Mouse (Mus musculus) fat pad, adult 2 months (tissue): ENCODE data around the gene Tanc1.
"Not testable (repeated sequence)": the region's sequence is repeated elsewhere in the genome, so short reads cannot be mapped to it uniquely, and the experiment has no call there.

Source experiments
- DNase-seq: peaks from one replicate; pipeline ENCODE4 v3.0.0-alpha.2; 2011; ENCODE audit warnings: low read depth, low spot score; ENCODE audit errors: extremely low read depth

Tanc1 gene

GRCm38 (mm10) chr2:59824289-59824688, 212.4 kb downstream of the Tanc1 start:
- DNase-seq, result no peak

GRCm38 (mm10) chr2:59825380-59825779, 213.5 kb downstream of the Tanc1 start:
- DNase-seq, result no peak

DNA sequence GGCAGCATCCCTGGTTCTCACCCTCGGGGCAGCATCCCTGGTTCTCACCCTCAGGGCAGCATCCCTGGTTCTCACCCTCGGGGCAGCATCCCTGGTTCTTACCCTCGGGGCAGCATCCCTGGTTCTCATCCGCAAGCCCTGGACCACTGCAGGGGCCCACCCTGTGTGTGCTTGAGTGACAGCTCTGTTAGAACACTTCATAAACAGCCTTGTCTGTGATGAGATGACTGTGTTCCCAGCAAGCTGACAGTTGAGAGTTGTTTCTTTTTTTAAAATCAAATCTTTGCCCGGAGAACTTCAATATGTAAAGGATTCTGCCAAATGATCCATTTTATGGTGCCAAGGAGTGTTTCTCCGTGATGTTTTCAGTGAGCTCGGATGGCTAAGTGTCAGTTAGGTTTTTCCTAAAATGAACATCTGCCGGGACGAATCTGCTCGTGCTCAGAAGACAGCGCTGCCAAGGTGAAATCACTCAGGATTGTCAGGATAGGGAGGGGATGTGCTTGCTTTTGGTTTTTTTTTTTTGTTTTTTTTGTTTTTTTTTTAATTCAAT, 216.3 kb downstream of the Tanc1 start:
- DNase-seq, result no peak

DNA sequence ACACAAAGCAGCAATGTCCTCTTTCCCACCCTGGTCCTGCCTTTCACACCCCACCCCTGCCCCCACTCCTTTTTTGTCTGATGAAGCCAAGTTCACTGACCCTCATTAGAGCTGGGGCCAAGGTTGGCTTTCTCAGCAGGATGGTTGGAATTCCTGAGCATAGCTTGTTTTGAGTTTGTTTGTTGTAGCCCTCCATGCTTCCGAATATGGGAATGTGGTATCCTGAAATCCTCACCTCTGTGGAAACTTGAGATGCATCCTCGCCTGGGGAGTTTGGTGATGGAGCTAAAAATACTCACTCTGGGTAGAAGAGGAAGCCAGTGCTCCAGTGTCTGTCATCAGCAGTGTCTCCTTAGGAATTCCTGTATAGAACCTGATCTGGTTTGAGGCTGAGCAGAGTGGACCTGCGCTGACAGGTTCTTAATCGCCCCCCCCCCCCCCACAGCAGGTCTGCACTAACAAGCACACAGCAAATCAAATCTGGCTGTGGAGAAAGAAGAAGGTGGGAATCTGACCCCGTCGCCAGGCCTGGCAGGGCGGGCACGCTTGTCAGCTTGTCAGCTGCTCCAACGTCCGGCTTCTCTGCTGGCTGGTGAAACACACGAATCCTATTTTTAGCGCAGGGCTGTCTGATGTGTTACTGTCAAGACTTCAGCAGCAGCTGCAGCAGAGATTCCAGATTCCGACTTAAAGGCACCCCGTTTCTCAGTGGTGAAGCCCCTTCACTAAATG, 217.1 kb downstream of the Tanc1 start:
- DNase-seq, result no peak

DNA sequence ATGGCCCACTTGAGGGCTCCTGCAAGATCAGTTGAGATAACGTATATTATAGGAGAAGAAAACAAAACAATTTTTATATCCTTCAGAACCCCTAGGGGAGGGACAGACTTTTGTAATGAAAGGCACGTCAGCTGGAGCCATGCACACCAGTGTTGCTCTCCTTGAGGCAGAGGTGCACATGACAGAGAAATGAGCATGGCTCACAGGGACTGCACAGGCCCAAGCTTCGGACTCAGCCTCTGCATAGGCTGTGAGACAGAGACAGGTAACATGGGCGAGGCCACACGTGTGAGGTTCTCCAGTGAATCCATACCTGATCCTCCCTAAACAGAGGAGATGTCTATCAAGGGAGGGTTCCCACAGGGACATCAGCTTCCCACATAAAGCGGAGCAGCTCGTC, 217.9 kb downstream of the Tanc1 start:
- no peak for DNase-seq

- DNase-seq, result no peak
Observed at GRCm38 (mm10) chr2:59830151-59830550, 218.3 kb downstream of the Tanc1 start.

GRCm38 (mm10) chr2:59830940-59831339, 219.1 kb downstream of the Tanc1 start:
- DNase-seq, result no peak

GRCm38 (mm10) chr2:59831831-59832230, 220.0 kb downstream of the Tanc1 start:
- DNase-seq, result no peak

DNA sequence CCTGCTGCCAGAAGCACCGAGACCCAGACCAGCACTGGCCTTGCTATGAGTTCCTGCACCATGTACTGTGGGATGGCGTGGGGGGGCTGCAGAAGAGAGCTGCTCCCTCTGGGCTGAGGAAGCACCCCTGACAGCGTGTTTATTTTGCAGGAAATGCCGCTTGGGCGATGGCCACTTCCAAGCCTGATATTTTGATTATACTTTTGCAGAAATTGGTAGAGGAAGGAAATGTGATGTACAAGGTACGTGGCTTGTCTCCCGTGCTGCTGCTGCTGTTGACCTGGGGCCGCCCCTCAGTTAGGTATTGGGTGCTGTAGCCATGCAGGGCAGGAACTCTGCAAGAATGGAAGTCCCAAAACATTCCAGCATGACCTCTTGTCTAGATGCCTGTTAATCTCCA, 227.0 kb downstream of the Tanc1 start:
- no peak for DNase-seq

DNA sequence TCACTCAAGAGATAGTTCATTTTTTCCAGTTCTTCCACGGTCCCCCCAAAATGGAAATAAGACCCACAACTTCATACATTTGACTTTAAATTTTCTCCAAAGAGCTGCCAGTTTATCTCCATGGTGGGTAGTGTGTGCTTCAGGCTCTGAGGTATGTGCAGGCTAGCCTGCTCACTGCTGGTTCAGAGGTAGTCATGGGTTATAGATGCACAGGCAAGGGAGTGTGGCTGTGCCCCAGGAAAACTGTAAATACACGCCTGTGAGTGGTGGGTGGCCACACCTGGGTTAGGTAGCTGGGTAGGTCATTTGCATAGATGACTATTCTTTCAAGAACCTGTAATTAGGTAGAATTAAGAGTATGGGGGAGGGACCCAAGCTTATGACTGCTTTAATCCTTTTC, 227.9 kb downstream of the Tanc1 start:
- no peak for DNase-seq

- no peak for DNase-seq
Observed at GRCm38 (mm10) chr2:59840191-59840590, 228.3 kb downstream of the Tanc1 start.

DNA sequence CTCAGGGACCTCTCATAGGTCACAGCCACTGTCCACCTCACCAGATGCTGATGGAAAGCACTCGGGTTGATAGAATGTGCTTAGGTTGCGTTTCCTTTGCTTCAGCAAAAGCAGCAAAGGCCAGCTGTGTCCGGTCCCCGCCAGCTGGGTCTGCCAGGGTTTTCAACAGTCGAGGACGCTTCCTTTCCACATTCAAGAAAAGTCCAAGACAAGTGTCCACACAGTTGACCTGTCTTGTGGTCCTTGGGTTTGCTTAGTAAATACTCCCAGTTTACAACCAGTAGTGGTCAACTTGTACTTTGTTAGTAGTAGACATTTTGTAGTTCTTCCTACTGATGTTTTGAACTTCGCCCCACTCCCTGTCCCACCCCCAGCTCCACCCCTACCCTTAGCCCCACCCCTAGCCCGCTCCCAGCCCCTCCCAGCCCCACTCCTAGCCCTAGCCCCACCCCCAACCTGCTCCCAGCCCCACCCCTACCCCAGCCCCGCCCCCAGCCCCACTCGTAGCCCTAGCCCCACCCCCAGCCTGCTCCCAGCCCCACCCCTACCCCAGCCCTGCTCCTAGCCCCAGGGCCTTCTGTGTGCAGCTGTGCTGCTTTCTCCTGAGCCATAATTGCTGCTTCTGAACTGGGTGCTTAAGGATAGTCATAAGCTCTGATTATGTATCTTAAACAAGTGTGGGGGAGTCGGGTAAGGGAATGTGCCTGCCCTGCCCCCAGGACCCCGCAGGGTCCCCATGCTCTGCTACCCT, 229.5 kb downstream of the Tanc1 start:
- no peak for DNase-seq

GRCm38 (mm10) chr2:59841944-59842343, 230.1 kb downstream of the Tanc1 start:
- no peak for DNase-seq

GRCm38 (mm10) chr2:59842556-59843008, 230.7 kb downstream of the Tanc1 start:
- no peak for DNase-seq

- no peak for DNase-seq
Observed at GRCm38 (mm10) chr2:59843156-59843555, 231.3 kb downstream of the Tanc1 start.

DNA sequence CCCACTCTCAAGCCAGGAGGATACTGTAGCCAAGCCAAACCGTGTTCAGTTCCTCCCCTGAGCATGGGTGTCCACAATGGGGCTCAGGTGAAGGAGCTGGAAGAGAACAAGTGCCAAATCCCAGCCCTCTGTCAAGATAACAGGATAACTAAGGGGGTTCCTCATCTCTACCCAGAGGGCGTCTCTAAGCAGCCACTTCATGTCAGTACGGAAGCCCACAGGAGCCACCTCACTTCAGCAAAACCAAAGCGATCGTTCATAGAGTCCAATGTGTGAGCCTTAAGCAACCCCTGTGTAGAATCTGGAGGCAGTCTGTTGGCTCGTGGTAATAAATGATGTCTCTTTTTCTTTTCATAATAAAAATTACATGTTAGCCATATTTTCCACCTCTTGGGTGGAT, 232.0 kb downstream of the Tanc1 start:
- DNase-seq, result no peak

DNA sequence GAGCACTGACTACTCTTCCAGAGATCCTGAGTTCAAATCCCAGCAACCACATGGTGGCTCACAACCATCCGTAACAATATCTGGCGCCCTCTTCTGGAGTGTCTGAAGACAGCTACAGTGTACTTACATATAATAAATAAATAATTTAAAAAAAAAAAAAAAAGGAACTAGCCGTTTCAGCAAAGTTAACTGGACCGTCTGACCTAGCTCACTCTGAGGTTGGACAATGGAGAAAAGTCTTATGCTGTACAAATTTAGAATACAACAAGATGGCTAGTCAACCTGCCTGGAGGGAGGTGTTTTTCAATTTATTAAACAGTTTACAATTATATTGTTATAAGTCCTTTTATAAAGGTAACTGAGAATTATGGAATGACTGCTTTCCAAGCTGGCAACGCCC, 240.0 kb downstream of the Tanc1 start:
- not testable (repeated sequence) for DNase-seq

DNA sequence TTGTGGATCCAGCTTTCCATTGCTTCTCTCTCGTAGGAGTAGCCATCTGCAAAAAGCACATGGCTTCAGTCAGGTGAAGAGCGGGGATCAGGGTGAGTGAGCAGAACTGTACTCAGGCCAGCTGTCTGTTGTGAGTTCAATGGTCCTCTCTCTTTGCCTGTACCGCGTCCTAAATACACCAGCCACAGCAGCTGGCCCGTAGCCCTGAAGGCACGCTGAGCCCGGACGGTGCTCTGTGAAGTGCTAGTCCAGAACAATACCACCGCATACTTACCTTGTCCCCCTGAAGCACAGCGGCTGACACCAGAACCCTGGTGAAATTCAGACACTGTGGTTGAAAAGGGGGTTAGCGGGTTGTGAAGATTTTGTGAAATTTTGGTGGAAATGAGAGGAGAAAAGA, 241.1 kb downstream of the Tanc1 start:
- no peak for DNase-seq

DNA sequence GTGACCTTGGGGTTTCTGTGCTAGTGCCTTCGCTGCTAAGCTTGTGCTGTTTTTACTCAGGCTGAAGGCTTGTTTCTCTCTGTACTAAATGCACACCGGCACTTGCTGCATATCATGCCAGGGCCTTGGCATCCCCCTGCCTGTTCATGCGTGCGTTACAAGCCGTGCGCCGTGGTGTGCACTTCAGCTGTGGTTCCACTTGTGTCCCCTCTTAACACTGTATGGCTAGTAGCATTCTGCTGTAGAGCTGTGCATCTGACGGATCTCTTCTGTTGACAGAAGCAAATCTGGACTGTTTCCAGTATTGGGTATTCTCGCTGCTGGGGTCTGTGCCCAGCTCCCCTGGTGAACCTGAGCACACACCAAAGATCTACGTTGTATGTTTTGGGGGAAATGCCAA, 241.7 kb downstream of the Tanc1 start:
- no peak for DNase-seq

- no peak for DNase-seq
Observed at GRCm38 (mm10) chr2:59854363-59854762, 242.5 kb downstream of the Tanc1 start.

DNA sequence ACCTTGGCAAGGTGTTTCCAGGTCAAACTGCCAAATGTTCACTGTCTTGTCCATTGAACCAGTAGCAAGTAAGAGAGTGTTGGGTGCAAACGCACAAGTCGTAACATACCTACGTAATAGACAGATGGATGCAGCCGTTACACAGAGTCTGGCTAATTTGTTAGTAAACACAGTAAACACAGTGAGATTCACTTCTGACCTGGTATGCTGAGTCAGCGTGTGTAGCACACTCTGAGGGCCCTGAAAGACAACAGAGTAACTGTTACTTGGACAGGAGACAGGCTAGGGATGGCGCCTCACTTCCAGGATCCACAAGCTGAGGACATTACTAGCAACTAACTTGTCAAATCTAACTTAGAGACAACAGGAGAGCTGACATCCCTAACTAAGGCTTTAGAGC, 250.8 kb downstream of the Tanc1 start:
- no peak for DNase-seq

DNA sequence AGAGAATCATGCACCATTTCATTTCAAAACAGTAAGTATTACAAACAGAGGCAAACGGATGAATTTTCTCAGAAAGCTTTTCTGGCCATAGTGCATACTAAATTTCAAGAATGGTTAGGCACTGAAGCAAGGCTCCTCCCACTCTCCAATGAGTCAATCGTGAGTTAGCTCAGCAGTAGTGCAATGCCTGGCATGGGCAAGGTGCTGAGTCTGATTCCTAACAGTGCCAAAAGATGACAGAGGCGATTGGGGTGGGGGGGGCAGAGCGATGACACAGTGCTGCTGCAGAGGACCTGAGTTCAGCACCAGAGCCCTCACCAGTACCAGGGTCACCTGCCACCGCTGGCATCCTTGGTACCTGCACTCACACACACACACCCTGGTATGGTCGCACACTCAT, 258.7 kb downstream of the Tanc1 start:
- no peak for DNase-seq
